Mouse (Mus musculus): ENCODE measurements around the gene Nop14.

DNA sequence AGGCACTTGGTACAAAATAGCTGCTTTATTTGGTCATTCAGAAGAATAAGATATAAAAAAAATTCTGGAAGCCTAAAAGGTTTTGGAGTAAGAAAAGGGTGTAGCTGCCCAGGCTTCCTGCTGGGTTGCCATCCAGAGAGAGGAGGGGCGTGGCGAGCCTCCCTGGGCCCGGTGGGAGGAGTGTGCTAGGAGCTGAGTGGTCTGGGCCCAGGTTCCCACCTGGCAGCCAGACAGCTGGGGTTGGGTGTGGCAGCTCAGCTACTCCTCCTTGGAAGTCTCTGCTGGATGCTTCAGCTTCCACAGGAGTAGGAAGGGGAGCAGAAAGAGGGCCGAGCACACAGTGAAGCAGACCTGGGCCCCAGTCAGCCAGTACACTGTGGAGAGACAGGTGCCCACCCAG lies 26.3 kb downstream of the Nop14 start:
- TF ChIP-seq CTCF (conservative IDR thresholded peaks at IDR 0.05; ENCODE audit: insufficient read depth, insufficient read length, low read depth, low read length) (no peak), POLR2A (IDR thresholded peaks at IDR 0.05; ENCODE audit: low read depth, low read length) (no peak)
